Mouse (Mus musculus) sigmoid colon, adult 10 weeks (tissue): Measurements from ENCODE around the gene Aspscr1. TPM values are rescaled to one million over a fixed set of nuclear protein-coding genes. Genes with fewer than 3 reads are reported as not detected.

Experiments used
- polyA plus RNA-seq: library from polyadenylated mRNA; stranded (reverse); fragments of 350-450 nt; fragmentation: Illumina TruSeq; extraction: RNeasy Lipid Tissue Mini Kit (QIAGEN cat#74804); gene quantifications from one replicate; pipeline ENCODE4 v1.2.3, GENCODE M21; 2014; ENCODE audit warnings: low read depth, low replicate concordance

Gene Aspscr1
- 2.6 TPM for polyA plus RNA-seq

GRCm38 (mm10) chr11:120672687-120673593 lies at the start of gene Aspscr1:
Aspscr1 (plus strand) TSS chr11:120672973.

GRCm38 (mm10) chr11:120625152-120625775 lies 47.5 kb upstream of the Aspscr1 start, which contains the start of gene Sirt7:
Sirt7 (minus strand) TSS chr11:120625240.

GRCm38 (mm10) chr11:120633520-120634343 lies 39.0 kb upstream of the Aspscr1 start, which contains the start of gene Mafg:
Mafg (minus strand) TSS chr11:120633600.

GRCm38 (mm10) chr11:120643601-120643987 lies 29.2 kb upstream of the Aspscr1 start, which contains the start of gene Pycr1:
Pycr1 (minus strand) TSS chr11:120643769.

GRCm38 (mm10) chr11:120648001-120648476 lies 24.7 kb upstream of the Aspscr1 start, which contains the start of gene Myadml2:
Myadml2 (minus strand) TSS chr11:120648158.

GRCm38 (mm10) chr11:120661076-120661460 lies 11.7 kb upstream of the Aspscr1 start, which contains the start of gene Notum:
Notum (minus strand) TSS chr11:120661175.

GRCm38 (mm10) chr11:120713580-120714518 lies 41.1 kb downstream of the Aspscr1 start, which contains the start of the genes Cenpx and Lrrc45:
Cenpx (minus strand) TSS chr11:120713738.
Lrrc45 (plus strand) TSS chr11:120713925.

GRCm38 (mm10) chr11:120721124-120722066 lies 48.6 kb downstream of the Aspscr1 start, which contains the start of gene Rac3:
Rac3 (plus strand) TSS chr11:120721470.

GRCm38 (mm10) chr11:120727169-120727527 lies 54.4 kb downstream of the Aspscr1 start, which contains the start of gene Dcxr:
Dcxr (minus strand) TSS chr11:120727281.

GRCm38 (mm10) chr11:120731858-120732680 lies 59.3 kb downstream of the Aspscr1 start, which contains the start of gene Cbr2:
Cbr2 (minus strand) TSS chr11:120732114.

Other genes starting within 250 kb of the Aspscr1 start
- gene Nploc4, start 235.3 kb upstream of the Aspscr1 start, polyA plus RNA-seq = 13.2 TPM
- gene Tspan10, start 230.3 kb upstream of the Aspscr1 start, polyA plus RNA-seq = not detected
- gene Pde6g, start 219.5 kb upstream of the Aspscr1 start, polyA plus RNA-seq = not detected
- 0.63 TPM for gene Oxld1, start 214.9 kb upstream of the Aspscr1 start, polyA plus RNA-seq
- gene Ccdc137, start 214.9 kb upstream of the Aspscr1 start, polyA plus RNA-seq = 12.7 TPM
- 10.9 TPM for gene Arl16, start 205.4 kb upstream of the Aspscr1 start, polyA plus RNA-seq
- 4.1 TPM for gene Mrpl12, start 188.4 kb upstream of the Aspscr1 start, polyA plus RNA-seq
- gene Slc25a10, start 181.1 kb upstream of the Aspscr1 start, polyA plus RNA-seq = 1.6 TPM
- not detected for gene Gcgr, start 142.3 kb upstream of the Aspscr1 start, polyA plus RNA-seq
- not detected for gene Mcrip1, start 123.2 kb upstream of the Aspscr1 start, polyA plus RNA-seq
- not detected for gene Ppp1r27, start 121.8 kb upstream of the Aspscr1 start, polyA plus RNA-seq
- gene P4hb, start 99.7 kb upstream of the Aspscr1 start, polyA plus RNA-seq = 172 TPM
- gene Arhgdia, start 91.3 kb upstream of the Aspscr1 start, polyA plus RNA-seq = 30.1 TPM
- 24.4 TPM for gene Alyref, start 74.6 kb upstream of the Aspscr1 start, polyA plus RNA-seq
- gene Anapc11, start 74.6 kb upstream of the Aspscr1 start, polyA plus RNA-seq = 13.5 TPM
- not detected for gene Npb, start 64.5 kb upstream of the Aspscr1 start, polyA plus RNA-seq
- 14.6 TPM for gene Pcyt2, start 55.0 kb upstream of the Aspscr1 start, polyA plus RNA-seq
- gene Sirt7, start 47.7 kb upstream of the Aspscr1 start, polyA plus RNA-seq = 13.4 TPM
- gene Mafg, start 39.4 kb upstream of the Aspscr1 start, polyA plus RNA-seq = 13.6 TPM
- gene Pycr1, start 29.2 kb upstream of the Aspscr1 start, polyA plus RNA-seq = 5.8 TPM
- not detected for gene Myadml2, start 24.8 kb upstream of the Aspscr1 start, polyA plus RNA-seq
- gene Notum, start 11.8 kb upstream of the Aspscr1 start, polyA plus RNA-seq = not detected
- gene Cenpx, start 40.8 kb downstream of the Aspscr1 start, polyA plus RNA-seq = 1.8 TPM
- gene Lrrc45, start 41.0 kb downstream of the Aspscr1 start, polyA plus RNA-seq = 0.66 TPM
- not detected for gene Rac3, start 48.5 kb downstream of the Aspscr1 start, polyA plus RNA-seq
- gene Dcxr, start 54.3 kb downstream of the Aspscr1 start, polyA plus RNA-seq = 0.76 TPM
- 1.1 TPM for gene Cbr2, start 59.1 kb downstream of the Aspscr1 start, polyA plus RNA-seq
- gene Hmga1b, start 89.8 kb downstream of the Aspscr1 start, polyA plus RNA-seq = not detected
- gene Rfng, start 111.2 kb downstream of the Aspscr1 start, polyA plus RNA-seq = 0.54 TPM
- gene Gps1, start 111.3 kb downstream of the Aspscr1 start, polyA plus RNA-seq = 5.2 TPM
- 4.3 TPM for gene Dus1l, start 123.4 kb downstream of the Aspscr1 start, polyA plus RNA-seq
- gene Fasn, start 151.6 kb downstream of the Aspscr1 start, polyA plus RNA-seq = 2.1 TPM